Mouse (Mus musculus): ENCODE results near the gene Tbcel. TPM values are rescaled to one million over a fixed set of nuclear protein-coding genes. Genes with fewer than 3 reads are reported as not detected.

Tbcel gene
- total and polyA plus RNA-seq, 3 experiments: 13.8 to 39.8 (median 20.4) TPM

DNA sequence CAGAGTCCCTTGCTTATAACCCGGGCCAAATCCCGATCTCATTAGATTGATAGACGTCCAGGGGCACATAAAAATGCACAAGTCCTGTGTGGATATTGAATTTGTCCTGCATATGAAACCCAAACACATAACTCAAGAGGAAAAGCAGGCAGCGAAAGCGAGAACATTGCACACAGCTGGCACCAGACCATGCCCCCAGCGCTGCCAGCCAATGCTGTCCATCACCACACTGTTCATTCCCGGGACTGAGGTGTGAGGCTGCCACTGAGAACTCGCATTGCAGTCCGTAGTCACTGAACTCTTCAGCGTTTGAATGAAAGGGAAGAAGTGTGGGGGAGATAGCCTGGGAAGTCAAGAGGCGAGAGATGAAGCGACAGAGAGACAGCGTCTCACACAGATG is 122.0 kb downstream of the Tbcel start:
- Histone ChIP-seq H3K79me2 (ENCODE audit: control insufficient read depth, insufficient read depth, low read length, poor library complexity) (no peaks in the 10 kb centered on the region), H3K9me3 (replicated peaks; ENCODE audit: insufficient read depth, low read length) (no peaks in the 10 kb centered on the region), H3K4me1 (ENCODE audit: control insufficient read depth in 1 of 2, insufficient read depth in 2 of 2, low read length in 2 of 2) (no peaks in the 10 kb centered on the region), H3K4me3 (ENCODE audit: control insufficient read depth in 1 of 2, insufficient read depth in 1 of 2, low read depth in 2 of 2, low read length in 2 of 2) (no peak overlapping the region), H3K27me3 (ENCODE audit: control insufficient read depth in 1 of 2, insufficient read depth in 2 of 2, low read length in 2 of 2) (no peaks in the 10 kb centered on the region; a peak in 2 of 4 replicates), H3K36me3 (ENCODE audit: control insufficient read depth in 1 of 2, insufficient read depth in 2 of 2, low read length in 2 of 2) (no peaks in the 10 kb centered on the region), H3K9ac (ENCODE audit: control insufficient read depth, low read depth, low read length, poor library complexity, severe bottlenecking) (no peak overlapping the region), H3K27ac (ENCODE audit: control insufficient read depth, low read depth, low read length) (no peak overlapping the region)
- DNase-seq (ENCODE audit: low read depth, low spot score): no peak
- TF ChIP-seq MAZ (IDR thresholded peaks at IDR 0.05; ENCODE audit: low read depth, low read length) (no peak), TAL1 (IDR thresholded peaks at IDR 0.05; ENCODE audit: low read length) (no peak), MEF2A (IDR thresholded peaks at IDR 0.05; ENCODE audit: extremely low read depth, insufficient replicate concordance, low read depth, low read length, poor library complexity, severe bottlenecking) (no peak), CHD1 (IDR thresholded peaks at IDR 0.05; ENCODE audit: low read depth, low read length) (no peak), ZKSCAN1 (IDR thresholded peaks at IDR 0.05; ENCODE audit: low read depth, low read length) (no peak), TBP (IDR thresholded peaks at IDR 0.05; ENCODE audit: low read depth, low read length) (no peak), BHLHE40 (IDR thresholded peaks at IDR 0.05; ENCODE audit: borderline replicate concordance, low read depth, low read length) (no peak), UBTF (IDR thresholded peaks at IDR 0.05; ENCODE audit: borderline replicate concordance, insufficient read depth, low read depth, low read length) (no peak), HCFC1 (IDR thresholded peaks at IDR 0.05; ENCODE audit: low read depth, low read length) (no peak), KAT2A (conservative IDR thresholded peaks at IDR 0.05; ENCODE audit: low read depth, low read length) (no peak), CHD2 (IDR thresholded peaks at IDR 0.05; ENCODE audit: low read length) (no peak), ETS1 (IDR thresholded peaks at IDR 0.05; ENCODE audit: low read depth, low read length) (no peak), TCF12 (IDR thresholded peaks at IDR 0.05; ENCODE audit: low read depth, low read length) (no peak), ELF1 (IDR thresholded peaks at IDR 0.05; ENCODE audit: low read depth, low read length) (no peak), E2F4 (IDR thresholded peaks at IDR 0.05; ENCODE audit: borderline replicate concordance, low read depth, low read length) (no peak), GATA1 (IDR thresholded peaks at IDR 0.05; ENCODE audit: low read depth, low read length) (no peak), ZNF384 (IDR thresholded peaks at IDR 0.05; ENCODE audit: low read depth, low read length) (no peak), MAFK (IDR thresholded peaks at IDR 0.05; ENCODE audit: borderline replicate concordance, low read depth, low read length) (no peak), JUND (IDR thresholded peaks at IDR 0.05; ENCODE audit: low read depth, low read length) (no peak)

DNA sequence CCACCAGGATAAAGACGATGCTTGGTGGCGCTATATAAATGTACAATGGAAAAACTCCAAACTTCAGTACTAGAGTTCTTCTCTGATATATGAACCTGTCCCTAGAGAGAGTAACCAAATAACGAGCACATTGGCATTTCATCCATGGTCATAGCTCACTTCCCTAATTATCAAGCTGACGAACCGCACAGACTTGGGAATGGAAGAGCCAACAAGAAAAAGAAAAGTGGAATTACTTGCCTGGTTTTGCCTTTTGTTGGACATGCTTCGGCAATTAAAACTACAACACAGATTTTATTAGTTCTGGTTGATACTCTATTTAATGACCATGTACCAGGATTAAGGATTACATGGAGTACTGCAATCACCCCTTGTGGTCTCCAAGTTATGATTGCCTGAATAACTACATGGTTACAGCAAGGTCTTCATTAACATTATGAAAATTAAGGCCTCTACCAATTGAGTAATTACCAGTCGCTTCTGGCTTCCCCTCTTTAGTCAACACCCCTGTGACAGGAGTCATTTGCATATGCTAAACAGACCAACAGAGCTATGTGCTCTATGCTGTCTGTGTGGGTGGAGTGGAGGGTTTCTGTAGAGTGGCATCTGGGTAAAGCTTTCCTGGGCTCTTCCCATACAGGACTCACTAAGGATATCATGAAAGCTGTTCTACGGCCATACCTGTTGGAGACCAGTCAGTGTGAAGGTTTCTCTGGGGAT is 124.8 kb downstream of the Tbcel start:
- Histone ChIP-seq H3K27me3 (ENCODE audit: control insufficient read depth in 1 of 2, insufficient read depth in 2 of 2, low read length in 2 of 2) (no peaks in the 10 kb centered on the region; a peak in 1 of 4 replicates), H3K4me1 (ENCODE audit: control insufficient read depth in 1 of 2, insufficient read depth in 2 of 2, low read length in 2 of 2) (no peaks in the 10 kb centered on the region), H3K9ac (ENCODE audit: control insufficient read depth, low read depth, low read length, poor library complexity, severe bottlenecking) (no peak overlapping the region), H3K9me3 (replicated peaks; ENCODE audit: insufficient read depth, low read length) (no peaks in the 10 kb centered on the region), H3K79me2 (ENCODE audit: control insufficient read depth, insufficient read depth, low read length, poor library complexity) (no peaks in the 10 kb centered on the region), H3K27ac (ENCODE audit: control insufficient read depth, low read depth, low read length) (no peak overlapping the region), H3K4me3 (ENCODE audit: control insufficient read depth in 1 of 2, insufficient read depth in 1 of 2, low read depth in 2 of 2, low read length in 2 of 2) (no peak overlapping the region), H3K36me3 (ENCODE audit: control insufficient read depth in 1 of 2, insufficient read depth in 2 of 2, low read length in 2 of 2) (no peaks in the 10 kb centered on the region)
- TF ChIP-seq ZNF384 (IDR thresholded peaks at IDR 0.05; ENCODE audit: low read depth, low read length): no peak
- no peak for TF ChIP-seq GABPA (IDR thresholded peaks at IDR 0.05; ENCODE audit: low read depth, low read length)
- no peak for TF ChIP-seq MAZ (IDR thresholded peaks at IDR 0.05; ENCODE audit: low read depth, low read length)
- TF ChIP-seq SMC3 (IDR thresholded peaks at IDR 0.05; ENCODE audit: low read depth, low read length): no peak
- TF ChIP-seq EP300 (IDR thresholded peaks at IDR 0.05; ENCODE audit: low read depth in 1 of 2, low read length in 2 of 2): no peak
- no peak for TF ChIP-seq MYB (IDR thresholded peaks at IDR 0.05; ENCODE audit: low read depth, low read length)
- no peak for TF ChIP-seq RAD21 (IDR thresholded peaks at IDR 0.05; ENCODE audit: low read depth, low read length)
- TF ChIP-seq CHD2 (IDR thresholded peaks at IDR 0.05; ENCODE audit: low read length): no peak
- no peak for TF ChIP-seq CHD1 (IDR thresholded peaks at IDR 0.05; ENCODE audit: low read depth, low read length)
- TF ChIP-seq NELFE (IDR thresholded peaks at IDR 0.05; ENCODE audit: low read depth, low read length): no peak
- no peak for TF ChIP-seq POLR2A (IDR thresholded peaks at IDR 0.05; ENCODE audit: control insufficient read depth in 1 of 2, insufficient read depth in 1 of 2, low read depth in 1 of 2, low read length in 2 of 2, poor library complexity in 1 of 2)
- TF ChIP-seq JUND (IDR thresholded peaks at IDR 0.05; ENCODE audit: low read depth, low read length): no peak
- no peak for TF ChIP-seq GATA1 (IDR thresholded peaks at IDR 0.05; ENCODE audit: low read depth, low read length)
- TF ChIP-seq USF2 (IDR thresholded peaks at IDR 0.05; ENCODE audit: borderline replicate concordance in 1 of 2, insufficient read depth in 1 of 2, low read depth in 1 of 2, low read length in 2 of 2): no peak
- no peak for TF ChIP-seq CTCF (IDR thresholded peaks at IDR 0.05 in 2 of 3, conservative IDR thresholded peaks at IDR 0.05 in 1 of 3; ENCODE audit: control insufficient read depth in 1 of 3, insufficient read depth in 1 of 3, low read depth in 2 of 3, low read length in 3 of 3, poor library complexity in 1 of 3, severe bottlenecking in 1 of 3)
- TF ChIP-seq TBP (IDR thresholded peaks at IDR 0.05; ENCODE audit: low read depth, low read length): no peak
- no peak for TF ChIP-seq HCFC1 (IDR thresholded peaks at IDR 0.05; ENCODE audit: low read depth, low read length)
- no peak for TF ChIP-seq TCF12 (IDR thresholded peaks at IDR 0.05; ENCODE audit: low read depth, low read length)
- no peak for TF ChIP-seq RCOR1 (IDR thresholded peaks at IDR 0.05; ENCODE audit: low read depth, low read length)
- DNase-seq (ENCODE audit: low read depth, low spot score): no peak

Measured in MEL (cell line).